Mouse (Mus musculus) spleen, adult 2 months (tissue): ENCODE measurements at regions not wholly inside any gene's neighbourhood (a gene's known extent, or its start where the extent isn't known, plus 50 kb on each side); places are given as distances from the start of the nearest gene placed in this dataset.

ENCODE experiments used
- CTCF ChIP-seq: fragments of 200-500 bp; IDR thresholded peaks from 2 replicates; pipeline ENCODE4 v1.5.1; 2011; ENCODE audit warnings: mild to moderate bottlenecking, inconsistent platforms; ENCODE audit not compliant: insufficient read depth, insufficient read length, insufficient replicate concordance; ENCODE audit errors: extremely low read depth
- POLR2A ChIP-seq: fragments of 200-500 bp; IDR thresholded peaks from 2 replicates; pipeline ENCODE4 v1.6.1; 2011; ENCODE audit warnings: low read depth, low read length, inconsistent platforms

- TF ChIP-seq CTCF: no peak
- TF ChIP-seq POLR2A: no peak
Observed at GRCm38 (mm10) chr10:72410305-72410704, 244.3 kb upstream of the Zwint start.
